Mouse (Mus musculus): Measurements from ENCODE around the gene D3Ertd254e. TPM values are rescaled to one million over a fixed set of nuclear protein-coding genes. Genes with fewer than 3 reads are reported as not detected.

D3Ertd254e gene
- polyA plus RNA-seq, 1 experiment, result 0.02 TPM

DNA sequence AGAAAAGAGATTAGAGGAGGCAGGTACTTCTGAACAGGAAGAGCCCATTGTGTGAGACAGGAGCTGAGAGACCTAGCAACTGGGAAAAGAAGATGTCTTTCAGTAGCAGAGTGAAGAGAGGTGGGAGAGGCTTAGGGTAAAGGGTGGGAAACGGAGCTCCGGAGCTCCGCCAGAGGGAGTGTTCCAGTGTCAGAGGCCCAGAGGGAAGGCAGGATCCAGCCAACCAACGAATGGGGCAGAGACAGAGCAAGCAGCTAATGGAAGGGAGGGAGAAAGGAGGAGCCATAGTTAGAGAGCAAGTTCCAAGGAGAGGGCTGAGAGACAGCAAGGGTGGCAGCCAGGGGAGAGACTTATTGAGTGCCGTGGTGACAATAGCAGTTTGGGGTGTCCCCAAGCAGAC, 4.5 kb downstream of the D3Ertd254e start:
- no peaks in the 10 kb centered on the region for H3K27me3 ChIP-seq (ENCODE audit: control insufficient read depth)
- TF ChIP-seq TAL1 (IDR thresholded peaks at IDR 0.05; ENCODE audit: low read length) (no peak), GATA1 (IDR thresholded peaks at IDR 0.05; ENCODE audit: low read length) (no peak)
- peaks cover 5% of the 10 kb centered on the region for H3K9me3 ChIP-seq (ENCODE audit: control insufficient read depth, low read length)
- H3K36me3 ChIP-seq (ENCODE audit: control insufficient read depth), result peaks cover 8% of the 10 kb centered on the region
- peaks cover 20% of the 10 kb centered on the region for H3K4me1 ChIP-seq (ENCODE audit: control insufficient read depth)
- no peak overlapping the region for H3K4me3 ChIP-seq (replicated peaks)

DNA sequence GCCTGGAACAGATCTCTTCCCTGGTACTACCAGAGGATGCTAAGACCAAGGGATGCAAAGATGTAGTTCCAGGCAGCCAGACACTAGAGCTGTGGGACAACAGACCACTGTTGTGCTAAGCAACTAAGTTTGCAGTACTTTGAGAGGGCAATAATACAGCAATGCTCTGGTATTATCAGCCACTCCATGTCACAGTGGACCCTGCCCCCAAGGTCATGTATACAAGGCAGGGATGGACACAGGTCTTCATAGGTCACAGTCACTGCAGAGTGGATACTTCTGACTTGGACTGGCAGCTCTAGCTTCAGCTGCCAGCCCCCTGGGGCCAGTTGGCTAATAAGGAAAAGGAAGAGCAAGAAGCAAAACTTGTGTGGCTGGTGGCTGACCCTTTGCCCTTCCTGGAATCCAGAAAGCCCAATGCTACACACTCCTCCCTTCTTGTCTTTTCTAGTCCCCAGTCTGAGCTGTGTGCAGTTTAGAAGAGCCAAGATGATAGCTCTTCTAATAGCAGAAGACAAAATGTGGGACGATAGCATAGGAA, 19.9 kb downstream of the D3Ertd254e start:
- H3K4me1 ChIP-seq (ENCODE audit: control insufficient read depth), result no peaks in the 10 kb centered on the region

GRCm38 (mm10) chr3:36171348-36171747, 20.5 kb downstream of the D3Ertd254e start:
- Histone ChIP-seq H3K4me1 (ENCODE audit: control insufficient read depth) (no peaks in the 10 kb centered on the region), H3K9me3 (ENCODE audit: control insufficient read depth, low read length) (no peaks in the 10 kb centered on the region), H3K36me3 (ENCODE audit: control insufficient read depth) (peaks cover 3% of the 10 kb centered on the region; the same call in 1 of the 2 replicates), H3K27me3 (ENCODE audit: control insufficient read depth) (no peaks in the 10 kb centered on the region), H3K4me3 (replicated peaks) (no peak overlapping the region)
- no peak for TF ChIP-seq GATA1 (IDR thresholded peaks at IDR 0.05; ENCODE audit: low read length)
- no peak for TF ChIP-seq TAL1 (IDR thresholded peaks at IDR 0.05; ENCODE audit: low read length)

More for the DNA sequence above, 19.9 kb downstream of the D3Ertd254e start:
- Histone ChIP-seq H3K4me3 (replicated peaks) (no peak overlapping the region), H3K9me3 (ENCODE audit: control insufficient read depth, low read length) (peaks cover 2% of the 10 kb centered on the region; the same call in 1 of the 2 replicates), H3K27me3 (ENCODE audit: control insufficient read depth) (no peaks in the 10 kb centered on the region), H3K36me3 (ENCODE audit: control insufficient read depth) (peaks cover 7% of the 10 kb centered on the region)
- no peak for TF ChIP-seq GATA1 (IDR thresholded peaks at IDR 0.05; ENCODE audit: low read length)
- TF ChIP-seq TAL1 (IDR thresholded peaks at IDR 0.05; ENCODE audit: low read length), result no peak

- TF ChIP-seq TAL1 (IDR thresholded peaks at IDR 0.05; ENCODE audit: low read length) (no peak), GATA1 (IDR thresholded peaks at IDR 0.05; ENCODE audit: low read length) (no peak)
- Histone ChIP-seq H3K4me1 (ENCODE audit: control insufficient read depth) (no peaks in the 10 kb centered on the region), H3K4me3 (replicated peaks) (no peak overlapping the region), H3K27me3 (ENCODE audit: control insufficient read depth) (no peaks in the 10 kb centered on the region), H3K36me3 (ENCODE audit: control insufficient read depth) (no peaks in the 10 kb centered on the region), H3K9me3 (ENCODE audit: control insufficient read depth, low read length) (no peaks in the 10 kb centered on the region)
Measured at GRCm38 (mm10) chr3:36173761-36174160, 22.9 kb downstream of the D3Ertd254e start.

DNA sequence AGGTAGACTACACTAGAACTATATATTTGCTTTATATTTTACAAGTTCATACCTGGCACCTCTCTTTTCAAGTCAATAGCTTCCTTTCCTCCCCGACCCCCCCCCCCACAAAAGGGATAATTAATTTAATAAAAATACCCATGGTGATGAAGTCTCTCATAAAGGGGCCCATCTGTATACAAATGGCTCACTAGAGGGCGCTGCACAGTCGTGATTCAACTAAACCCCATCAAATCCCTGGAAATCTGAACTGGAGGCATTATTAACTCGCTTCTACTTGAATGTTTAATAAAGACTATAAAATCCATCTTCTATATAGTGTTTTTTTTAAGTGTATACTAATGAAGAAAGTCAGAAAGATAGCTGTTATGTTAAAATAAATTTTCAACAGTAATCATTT, 30.7 kb downstream of the D3Ertd254e start:
- Histone ChIP-seq H3K4me3 (replicated peaks) (no peak overlapping the region), H3K36me3 (ENCODE audit: control insufficient read depth) (no peaks in the 10 kb centered on the region), H3K27me3 (ENCODE audit: control insufficient read depth) (no peaks in the 10 kb centered on the region), H3K4me1 (ENCODE audit: control insufficient read depth) (no peaks in the 10 kb centered on the region), H3K9me3 (ENCODE audit: control insufficient read depth, low read length) (no peaks in the 10 kb centered on the region)
- no peak for TF ChIP-seq TAL1 (IDR thresholded peaks at IDR 0.05; ENCODE audit: low read length)
- no peak for TF ChIP-seq GATA1 (IDR thresholded peaks at IDR 0.05; ENCODE audit: low read length)

DNA sequence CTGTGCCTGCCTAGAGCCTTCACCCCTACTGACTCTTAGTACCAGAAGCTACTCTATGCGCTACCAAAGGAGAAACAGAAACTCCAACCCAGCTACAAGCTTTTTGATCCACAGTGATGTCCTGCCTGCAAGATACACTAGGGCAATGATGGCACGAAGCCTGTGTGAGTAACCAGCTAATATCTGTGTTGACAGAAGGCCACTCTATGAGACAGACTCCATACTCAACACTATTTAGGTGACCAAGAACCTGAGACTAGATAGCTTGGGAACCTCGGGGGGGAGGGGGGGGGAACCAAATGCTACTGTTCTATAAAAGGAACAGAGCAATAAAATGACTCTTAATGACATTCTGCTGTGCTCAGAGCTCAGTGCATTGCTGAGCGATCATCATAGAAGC, 35.7 kb downstream of the D3Ertd254e start:
- no peaks in the 10 kb centered on the region for H3K36me3 ChIP-seq (ENCODE audit: control insufficient read depth)
- no peaks in the 10 kb centered on the region for H3K27me3 ChIP-seq (ENCODE audit: control insufficient read depth)
- H3K4me3 ChIP-seq (replicated peaks), result no peak overlapping the region
- H3K9me3 ChIP-seq (ENCODE audit: control insufficient read depth, low read length), result no peaks in the 10 kb centered on the region
- H3K4me1 ChIP-seq (ENCODE audit: control insufficient read depth), result no peaks in the 10 kb centered on the region
- TF ChIP-seq GATA1 (IDR thresholded peaks at IDR 0.05; ENCODE audit: low read length), result no peak
- no peak for TF ChIP-seq TAL1 (IDR thresholded peaks at IDR 0.05; ENCODE audit: low read length)

GRCm38 (mm10) chr3:36189243-36189642, 38.4 kb downstream of the D3Ertd254e start:
- H3K4me1 ChIP-seq (ENCODE audit: control insufficient read depth), result no peaks in the 10 kb centered on the region
- H3K36me3 ChIP-seq (ENCODE audit: control insufficient read depth), result no peaks in the 10 kb centered on the region
- H3K27me3 ChIP-seq (ENCODE audit: control insufficient read depth), result no peaks in the 10 kb centered on the region
- TF ChIP-seq GATA1 (IDR thresholded peaks at IDR 0.05; ENCODE audit: low read length) (no peak), TAL1 (IDR thresholded peaks at IDR 0.05; ENCODE audit: low read length) (no peak)
- no peak overlapping the region for H3K4me3 ChIP-seq (replicated peaks)
- no peaks in the 10 kb centered on the region for H3K9me3 ChIP-seq (ENCODE audit: control insufficient read depth, low read length)

DNA sequence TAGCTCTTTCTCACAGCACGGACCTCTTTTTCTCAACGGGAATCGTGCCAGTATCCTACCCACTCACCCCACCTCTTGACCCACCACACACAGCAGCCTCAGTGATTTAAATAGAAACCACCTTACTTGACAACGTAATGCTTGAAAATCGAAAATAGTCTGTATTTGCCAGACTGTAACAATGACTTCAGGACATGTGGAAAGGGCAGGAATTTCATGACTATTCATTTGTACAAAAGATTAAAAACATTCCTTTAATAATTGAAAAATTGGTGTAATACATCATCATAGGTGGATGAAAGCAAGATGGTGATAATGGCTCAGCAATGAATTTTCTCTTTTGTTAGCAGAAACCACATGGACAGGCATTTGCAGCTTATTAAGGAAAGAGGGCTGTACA, 50.3 kb downstream of the D3Ertd254e start:
- no peaks in the 10 kb centered on the region for H3K36me3 ChIP-seq (ENCODE audit: control insufficient read depth)
- TF ChIP-seq GATA1 (IDR thresholded peaks at IDR 0.05; ENCODE audit: low read length) (no peak), TAL1 (IDR thresholded peaks at IDR 0.05; ENCODE audit: low read length) (no peak)
- no peaks in the 10 kb centered on the region for H3K27me3 ChIP-seq (ENCODE audit: control insufficient read depth)
- no peaks in the 10 kb centered on the region for H3K4me1 ChIP-seq (ENCODE audit: control insufficient read depth)
- no peak overlapping the region for H3K4me3 ChIP-seq (replicated peaks)
- no peaks in the 10 kb centered on the region for H3K9me3 ChIP-seq (ENCODE audit: control insufficient read depth, low read length)

DNA sequence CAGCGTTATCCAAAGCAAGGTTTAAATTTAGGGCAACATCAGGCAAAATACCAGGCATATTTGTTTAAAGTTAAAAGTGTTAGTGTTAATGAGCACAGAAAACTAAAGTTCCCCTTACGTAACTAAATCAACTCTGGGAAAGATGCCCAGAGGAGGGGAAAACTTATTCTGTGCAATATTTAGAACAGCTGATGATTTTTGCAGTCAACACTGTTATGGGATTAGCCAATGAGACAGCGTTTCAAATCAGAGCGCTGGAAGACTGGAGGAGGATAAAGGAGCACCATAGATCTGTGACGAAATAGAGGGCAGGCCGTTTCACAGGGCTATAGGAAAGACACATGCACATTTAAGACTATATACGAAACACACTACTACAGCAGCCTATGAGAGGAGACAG, 52.1 kb downstream of the D3Ertd254e start:
- Histone ChIP-seq H3K36me3 (ENCODE audit: control insufficient read depth) (no peaks in the 10 kb centered on the region), H3K9me3 (ENCODE audit: control insufficient read depth, low read length) (no peaks in the 10 kb centered on the region), H3K4me1 (ENCODE audit: control insufficient read depth) (no peaks in the 10 kb centered on the region), H3K4me3 (replicated peaks) (no peak overlapping the region), H3K27me3 (ENCODE audit: control insufficient read depth) (no peaks in the 10 kb centered on the region)
- TF ChIP-seq TAL1 (IDR thresholded peaks at IDR 0.05; ENCODE audit: low read length) (no peak), GATA1 (IDR thresholded peaks at IDR 0.05; ENCODE audit: low read length) (no peak)

Measured in erythroblast, embryonic 14.5 days (primary cell).